Mouse (Mus musculus) kidney, postnatal 0 days (tissue): ENCODE data around the gene Mrpl38. TPM values are rescaled to one million over a fixed set of nuclear protein-coding genes. Genes with fewer than 3 reads are reported as not detected.
"Not testable (repeated sequence)": the region's sequence is repeated elsewhere in the genome, so short reads cannot be mapped to it uniquely, and the experiment has no call there.

Experiments used
- ATAC-seq: fragments of 200-750 bp; cut with Nextera tagmentation; replicated peaks from 2 replicates; pipeline ENCODE4 v1.8.0; 2017; ENCODE audit warnings: low read depth, moderate number of reproducible peaks, moderate TSS enrichment, moderate library complexity; ENCODE audit not compliant: low FRiP score
- DNase-seq: peaks from one replicate; pipeline ENCODE4 v3.0.0-alpha.2; 2016; ENCODE audit warnings: low spot score
- H3K27ac ChIP-seq: fragments of 300-500 bp; sonication (generic); 2 replicates; pipeline ENCODE4 v1.5.1; 2014; ENCODE audit warnings: mild to moderate bottlenecking
- H3K27me3 ChIP-seq: fragments of 300-500 bp; sonication (generic); 2 replicates; pipeline ENCODE4 v1.6.1; 2014; ENCODE audit warnings: low read length, mixed read lengths; ENCODE audit not compliant: insufficient read depth
- H3K36me3 ChIP-seq: fragments of 300-500 bp; sonication (generic); 2 replicates; pipeline ENCODE4 v1.6.1; 2014; ENCODE audit warnings: low read length, mixed read lengths; ENCODE audit not compliant: insufficient read depth
- H3K4me1 ChIP-seq: fragments of 300-500 bp; sonication (generic); replicated peaks from 2 replicates; pipeline ENCODE4 v1.6.1; 2014; ENCODE audit warnings: antibody characterized with exemption, low read length, mixed read lengths; ENCODE audit not compliant: insufficient read depth
- H3K4me2 ChIP-seq: fragments of 300-500 bp; sonication (generic); 2 replicates; pipeline ENCODE4 v1.6.1; 2014; ENCODE audit warnings: mild to moderate bottlenecking, low read length, moderate library complexity, mixed read lengths
- H3K4me3 ChIP-seq: fragments of 300-500 bp; sonication (generic); replicated peaks from 2 replicates; pipeline ENCODE4 v1.5.1; 2014; ENCODE audit warnings: low read depth, low read length
- H3K9ac ChIP-seq: fragments of 300-500 bp; sonication (generic); 2 replicates; pipeline ENCODE4 v1.6.1; 2014; ENCODE audit warnings: low read depth, low read length
- H3K9me3 ChIP-seq: fragments of 300-500 bp; sonication (generic); replicated peaks from 2 replicates; pipeline ENCODE4 v1.6.1; 2016; ENCODE audit warnings: low read length, inconsistent platforms, mixed read lengths
- CTCF ChIP-seq: IDR thresholded peaks from 2 replicates; pipeline ENCODE4 v1.5.1; 2016; ENCODE audit warnings: antibody characterized with exemption, low read depth, mild to moderate bottlenecking, moderate library complexity
- WGBS: fragments of 180-500 bp; shearing (Covaris S2); extraction: QIAGEN DNeasy Blood & Tissue Kit; methylation state at CpG from one replicate; pipeline ENCODE4 v1.1.7; 2014; 5-methylcytosine and 5-hydroxymethylcytosine counted together
- polyA plus RNA-seq: library from polyadenylated mRNA; unstranded; fragments of >200 nt; fragmentation: Nextera tagmentation; extraction: Ambion mirVana; gene quantifications from 2 replicates; pipeline ENCODE4 v1.2.1, GENCODE M21; 2015

Gene Mrpl38
- polyA plus RNA-seq, 1 experiment from 2014 or later: 81.1 TPM

GRCm38 (mm10) chr11:116129091-116129790 lies 9.4 kb downstream of the Mrpl38 start:
- H3K9ac ChIP-seq: peak overlapping the region; percentile 59; the same call in 1 of the 2 replicates
- H3K4me2 ChIP-seq: peak overlapping the region; percentile 72
- ATAC-seq (no peak), DNase-seq (no peak)
- no peak for TF ChIP-seq CTCF
- H3K36me3 ChIP-seq: peaks cover 8% of the 10 kb centered on the region; the same call in 1 of the 2 replicates
- no peak overlapping the region for H3K27ac ChIP-seq
- H3K4me3 ChIP-seq: no peak overlapping the region
- peaks cover 11% of the 10 kb centered on the region for H3K4me1 ChIP-seq
- no peaks in the 10 kb centered on the region for H3K27me3 ChIP-seq
- 76% methylated on average over 9 of the region's 9 CpGs for WGBS
- H3K9me3 ChIP-seq: no peaks in the 10 kb centered on the region

GRCm38 (mm10) chr11:116127986-116128385 lies 10.7 kb downstream of the Mrpl38 start:
- Histone ChIP-seq H3K9me3 (no peaks in the 10 kb centered on the region), H3K4me2 (peak overlapping the region; percentile 46)
- TF ChIP-seq CTCF: no peak

GRCm38 (mm10) chr11:116127156-116127980 lies 11.3 kb downstream of the Mrpl38 start, which contains the start of gene Trim47:
TSS of gene Trim47 (minus strand) at chr11:116127210.
- Histone ChIP-seq H3K4me3 (0 out of 2 replicates have a peak within 1 kb of the TSS, but pooled peaks have one; percentile 5), H3K27me3 (no peaks in the 10 kb centered on the region), H3K36me3 (peaks cover 9% of the 10 kb centered on the region; the same call in 1 of the 2 replicates), H3K27ac (peak within 1 kb of the TSS; percentile 1; the same call in 1 of the 2 replicates), H3K4me2 (peak within 1 kb of the TSS; percentile 46), H3K4me1 (peaks cover 11% of the 10 kb centered on the region), H3K9me3 (no peaks in the 10 kb centered on the region), H3K9ac (peak within 1 kb of the TSS; percentile 40; the same call in 1 of the 2 replicates)
- WGBS: 30% methylated on average over 22 of the region's 23 CpGs
- peak; percentile 4; the same call in 1 of the 2 replicates for TF ChIP-seq CTCF
- DNase-seq (peak; percentile 91), ATAC-seq (peak; percentile 39)

More at GRCm38 (mm10) chr11:116127986-116128385, 10.7 kb downstream of the Mrpl38 start:
- no peak for DNase-seq
- Histone ChIP-seq H3K27ac (peak overlapping the region; percentile 1; the same call in 1 of the 2 replicates), H3K4me3 (no peak overlapping the region), H3K4me1 (peaks cover 11% of the 10 kb centered on the region), H3K36me3 (peaks cover 9% of the 10 kb centered on the region; the same call in 1 of the 2 replicates), H3K9ac (no peak overlapping the region), H3K27me3 (no peaks in the 10 kb centered on the region)
- WGBS: 61% methylated on average over 9 of the region's 9 CpGs
- no peak for ATAC-seq

- Histone ChIP-seq H3K9ac (no peak overlapping the region), H3K4me2 (no peak overlapping the region), H3K9me3 (no peaks in the 10 kb centered on the region), H3K4me1 (peaks cover 11% of the 10 kb centered on the region), H3K27ac (no peak overlapping the region), H3K36me3 (peaks cover 9% of the 10 kb centered on the region; the same call in 1 of the 2 replicates), H3K4me3 (no peak overlapping the region), H3K27me3 (no peaks in the 10 kb centered on the region)
- WGBS: 94% methylated on average over 15 of the region's 15 CpGs
- DNase-seq (no peak), ATAC-seq (no peak)
- TF ChIP-seq CTCF: no peak
Measured at GRCm38 (mm10) chr11:116126261-116126660, 12.4 kb downstream of the Mrpl38 start.

- not testable (repeated sequence) for H3K4me1 ChIP-seq, H3K9me3 ChIP-seq, H3K9ac ChIP-seq, H3K4me2 ChIP-seq, ATAC-seq, H3K27me3 ChIP-seq, H3K4me3 ChIP-seq, H3K27ac ChIP-seq, H3K36me3 ChIP-seq, DNase-seq
- 97% methylated on average over 8 of the region's 8 CpGs for WGBS
Measured at GRCm38 (mm10) chr11:116121731-116122245, 16.9 kb downstream of the Mrpl38 start.

- TF ChIP-seq CTCF: peak; percentile 41; the same call in 1 of the 2 replicates
- DNase-seq (no peak), ATAC-seq (no peak)
Measured at GRCm38 (mm10) chr11:116117819-116118218, 20.8 kb downstream of the Mrpl38 start.

More at GRCm38 (mm10) chr11:116117819-116118218, 20.8 kb downstream of the Mrpl38 start:
- no peaks in the 10 kb centered on the region for H3K9me3 ChIP-seq
- no peaks in the 10 kb centered on the region; the same call in 1 of the 2 replicates for H3K36me3 ChIP-seq
- H3K9ac ChIP-seq: no peak overlapping the region
- H3K27ac ChIP-seq: no peak overlapping the region
- no peak overlapping the region for H3K4me3 ChIP-seq
- H3K4me2 ChIP-seq: no peak overlapping the region
- no peaks in the 10 kb centered on the region for H3K27me3 ChIP-seq
- H3K4me1 ChIP-seq: no peaks in the 10 kb centered on the region
